Mouse (Mus musculus): Measurements from ENCODE around the gene Gm10721. TPM values are rescaled to one million over a fixed set of nuclear protein-coding genes. Genes with fewer than 3 reads are reported as not detected.
"Not testable (repeated sequence)": the region's sequence is repeated elsewhere in the genome, so short reads cannot be mapped to it uniquely, and the experiment has no call there.

The Gm10721 gene
- not detected in 2 replicates for polyA plus RNA-seq (2014; fragmentation: Nextera tagmentation; extraction: Ambion mirVana)

DNA sequence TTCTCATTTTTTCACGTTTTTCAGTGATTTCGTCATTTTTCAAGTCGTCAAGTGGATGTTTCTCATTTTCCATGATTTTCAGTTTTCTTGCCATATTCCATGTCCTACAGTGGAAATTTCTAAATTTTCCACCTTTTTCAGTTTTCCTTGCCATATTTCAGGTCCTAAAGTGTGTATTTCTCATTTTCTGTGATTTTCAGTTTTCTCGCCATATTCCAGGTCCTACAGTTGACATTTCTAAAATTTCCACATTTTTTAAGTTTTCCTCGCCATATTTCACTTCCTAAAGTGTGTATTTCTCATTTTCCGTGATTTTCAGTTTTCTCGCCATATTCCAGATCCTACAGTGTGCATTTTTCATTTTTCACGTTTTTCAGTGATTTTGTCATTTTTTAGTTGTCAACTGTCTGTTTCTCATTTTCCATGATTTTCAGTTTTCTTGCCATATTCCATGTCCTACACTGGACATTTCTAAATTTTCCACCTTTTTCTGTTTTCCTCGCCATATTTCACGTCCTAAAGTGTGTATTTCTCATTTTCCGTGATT, at the start of gene Gm10721:
Gene Gm10721, plus strand, starts transcription at position 408 of the 547 bp plus-strand sequence.
- not testable (repeated sequence) for H3K9me3 ChIP-seq (ENCODE audit: control insufficient read depth, low read length); H3K27ac ChIP-seq (ENCODE audit: low read depth, low read length); H3K36me3 ChIP-seq (ENCODE audit: control insufficient read depth, insufficient read depth, low read length); H3K4me1 ChIP-seq (ENCODE audit: control insufficient read depth, insufficient read depth, low read length); H3K4me3 ChIP-seq (ENCODE audit: low read length); H3K4me2 ChIP-seq (replicated peaks; ENCODE audit: low read depth, low read length); H3K9ac ChIP-seq (ENCODE audit: low read depth, low read length); H3K27me3 ChIP-seq (ENCODE audit: control insufficient read depth, insufficient read depth, low read length)
- ATAC-seq (ENCODE audit: low FRiP score, low TSS enrichment) = peak; percentile 39; the same call in 1 of the 2 replicates
- WGBS = no CpG with 5 or more reads among the region's 11 CpGs

DNA sequence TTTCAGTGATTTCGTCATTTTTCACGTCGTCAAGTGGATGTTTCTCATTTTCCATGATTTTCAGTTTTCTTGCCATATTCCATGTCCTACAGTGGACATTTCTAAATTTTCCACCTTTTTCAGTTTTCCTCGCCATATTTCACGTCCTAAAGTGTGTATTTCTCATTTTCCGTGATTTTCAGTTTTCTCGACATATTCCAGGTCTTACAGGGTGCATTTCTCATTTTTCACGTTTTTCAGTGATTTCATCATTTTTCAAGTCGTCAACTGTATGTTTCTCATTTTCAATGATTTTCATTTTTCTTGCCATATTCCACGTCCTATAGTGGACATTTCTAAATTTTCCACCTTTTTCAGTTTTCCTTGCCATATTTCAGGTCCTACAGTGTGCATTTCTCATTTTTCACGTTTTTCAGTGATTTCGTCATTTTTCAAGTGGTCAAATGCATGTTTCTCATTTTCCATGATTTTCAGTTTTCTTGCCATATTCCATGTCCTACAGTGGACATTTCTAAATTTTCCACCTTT, 12.4 kb upstream of the Gm10721 start, which contains the start of gene Gm10722:
Gene Gm10722, plus strand, starts transcription at position 478 of the 528 bp plus-strand sequence.
- H3K9ac ChIP-seq (ENCODE audit: low read depth, low read length); H3K27ac ChIP-seq (ENCODE audit: low read depth, low read length); H3K4me2 ChIP-seq (replicated peaks; ENCODE audit: low read depth, low read length); H3K27me3 ChIP-seq (ENCODE audit: control insufficient read depth, insufficient read depth, low read length); H3K9me3 ChIP-seq (ENCODE audit: control insufficient read depth, low read length); H3K36me3 ChIP-seq (ENCODE audit: control insufficient read depth, insufficient read depth, low read length); ATAC-seq (ENCODE audit: low FRiP score, low TSS enrichment); H3K4me3 ChIP-seq (ENCODE audit: low read length); H3K4me1 ChIP-seq (ENCODE audit: control insufficient read depth, insufficient read depth, low read length): not testable (repeated sequence)
- 69% methylated on average over 12 of the region's 12 CpGs for WGBS

DNA sequence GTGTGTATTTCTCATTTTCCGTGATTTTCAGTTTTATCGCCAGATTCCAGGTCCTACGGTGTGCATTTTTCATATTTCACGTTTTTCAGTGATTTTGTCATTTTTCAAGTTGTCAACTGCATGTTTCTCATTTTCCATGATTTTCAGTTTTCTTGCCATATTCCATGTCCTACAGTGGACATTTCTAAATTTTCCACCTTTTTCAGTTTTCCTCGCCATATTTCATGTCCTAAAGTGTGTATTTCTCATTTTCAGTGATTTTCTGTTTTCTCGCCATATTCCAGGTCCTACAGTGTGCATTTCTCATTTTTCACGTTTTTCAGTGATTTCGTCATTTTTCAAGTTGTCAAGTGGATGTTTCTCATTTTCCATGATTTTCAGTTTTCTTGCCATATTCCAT, 11.9 kb upstream of the Gm10721 start:
- not testable (repeated sequence) for H3K9me3 ChIP-seq (ENCODE audit: control insufficient read depth, low read length); H3K27me3 ChIP-seq (ENCODE audit: control insufficient read depth, insufficient read depth, low read length); H3K36me3 ChIP-seq (ENCODE audit: control insufficient read depth, insufficient read depth, low read length); H3K4me2 ChIP-seq (replicated peaks; ENCODE audit: low read depth, low read length); ATAC-seq (ENCODE audit: low FRiP score, low TSS enrichment); H3K4me1 ChIP-seq (ENCODE audit: control insufficient read depth, insufficient read depth, low read length); H3K9ac ChIP-seq (ENCODE audit: low read depth, low read length); H3K4me3 ChIP-seq (ENCODE audit: low read length); H3K27ac ChIP-seq (ENCODE audit: low read depth, low read length)
- WGBS = 66% methylated on average over 8 of the region's 8 CpGs

DNA sequence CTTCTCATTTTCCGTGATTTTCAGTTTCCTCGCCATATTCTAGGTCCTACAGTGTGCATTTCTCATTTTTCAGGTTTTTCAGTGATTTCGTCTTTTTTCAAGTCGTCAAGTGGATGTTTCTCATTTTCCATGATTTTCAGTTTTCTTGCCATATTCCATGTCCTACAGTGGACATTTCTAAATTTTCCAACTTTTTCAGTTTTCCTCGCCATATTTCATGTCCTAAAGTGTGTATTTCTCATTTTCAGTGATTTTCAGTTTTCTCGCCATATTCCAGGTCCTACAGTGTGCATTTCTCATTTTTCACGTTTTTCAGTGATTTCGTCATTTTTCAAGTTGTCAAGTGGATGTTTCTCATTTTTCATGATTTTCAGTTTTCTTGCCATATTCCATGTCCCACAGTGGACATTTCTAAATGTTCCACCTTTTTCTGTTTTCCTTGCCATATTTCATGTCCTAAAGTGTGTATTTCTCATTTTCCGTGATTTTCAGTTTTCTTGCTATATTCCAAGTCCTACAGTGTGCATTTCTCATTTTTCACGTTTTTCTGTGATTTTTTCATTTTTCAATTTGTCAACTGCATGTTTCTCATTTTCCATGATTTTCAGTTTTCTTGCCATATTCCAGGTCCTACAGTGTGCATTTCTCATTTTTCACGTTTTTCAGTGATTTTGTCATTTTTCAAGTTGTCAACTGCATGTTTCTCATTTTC, 10.8 kb upstream of the Gm10721 start:
- not testable (repeated sequence) for H3K4me1 ChIP-seq (ENCODE audit: control insufficient read depth, insufficient read depth, low read length); H3K4me2 ChIP-seq (replicated peaks; ENCODE audit: low read depth, low read length); H3K36me3 ChIP-seq (ENCODE audit: control insufficient read depth, insufficient read depth, low read length); H3K27ac ChIP-seq (ENCODE audit: low read depth, low read length); H3K9ac ChIP-seq (ENCODE audit: low read depth, low read length); H3K9me3 ChIP-seq (ENCODE audit: control insufficient read depth, low read length); H3K27me3 ChIP-seq (ENCODE audit: control insufficient read depth, insufficient read depth, low read length); H3K4me3 ChIP-seq (ENCODE audit: low read length)
- ATAC-seq (ENCODE audit: low FRiP score, low TSS enrichment) = peak; percentile 92
- 59% methylated on average over 8 of the region's 11 CpGs for WGBS

DNA sequence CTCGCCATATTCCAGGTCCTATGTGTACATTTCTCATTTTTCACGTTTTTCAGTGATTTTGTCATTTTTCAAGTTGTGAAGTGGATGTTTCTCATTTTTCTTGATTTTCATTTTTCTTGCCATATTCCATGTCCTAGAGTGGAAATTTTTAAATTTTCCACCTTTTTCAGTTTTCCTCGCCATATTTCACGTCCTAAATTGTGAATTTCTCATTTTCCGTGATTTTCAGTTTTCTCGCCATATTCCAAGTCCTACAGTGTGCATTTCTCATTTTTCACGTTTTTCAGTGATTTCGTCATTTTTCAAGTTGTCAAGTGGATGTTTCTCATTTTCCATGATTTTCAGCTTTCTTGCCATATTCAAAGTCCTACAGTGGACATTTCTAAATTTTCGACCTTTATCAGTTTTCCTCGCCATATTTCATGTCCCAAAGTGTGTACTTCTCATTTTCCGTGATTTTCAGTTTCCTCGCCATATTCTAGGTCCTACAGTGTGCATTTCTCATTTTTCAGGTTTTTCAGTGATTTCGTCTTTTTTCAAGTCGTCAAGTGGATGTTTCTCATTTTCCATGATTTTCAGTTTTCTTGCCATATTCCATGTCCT, 10.0 kb upstream of the Gm10721 start, which contains the start of gene Gm11168:
Gene Gm11168, plus strand, starts transcription at position 553 of the 603 bp plus-strand sequence.
- H3K27ac ChIP-seq (ENCODE audit: low read depth, low read length); H3K36me3 ChIP-seq (ENCODE audit: control insufficient read depth, insufficient read depth, low read length); H3K27me3 ChIP-seq (ENCODE audit: control insufficient read depth, insufficient read depth, low read length); H3K4me2 ChIP-seq (replicated peaks; ENCODE audit: low read depth, low read length); ATAC-seq (ENCODE audit: low FRiP score, low TSS enrichment); H3K9ac ChIP-seq (ENCODE audit: low read depth, low read length); H3K4me1 ChIP-seq (ENCODE audit: control insufficient read depth, insufficient read depth, low read length); H3K4me3 ChIP-seq (ENCODE audit: low read length); H3K9me3 ChIP-seq (ENCODE audit: control insufficient read depth, low read length): not testable (repeated sequence)
- WGBS = 71% methylated on average over 6 of the region's 14 CpGs

DNA sequence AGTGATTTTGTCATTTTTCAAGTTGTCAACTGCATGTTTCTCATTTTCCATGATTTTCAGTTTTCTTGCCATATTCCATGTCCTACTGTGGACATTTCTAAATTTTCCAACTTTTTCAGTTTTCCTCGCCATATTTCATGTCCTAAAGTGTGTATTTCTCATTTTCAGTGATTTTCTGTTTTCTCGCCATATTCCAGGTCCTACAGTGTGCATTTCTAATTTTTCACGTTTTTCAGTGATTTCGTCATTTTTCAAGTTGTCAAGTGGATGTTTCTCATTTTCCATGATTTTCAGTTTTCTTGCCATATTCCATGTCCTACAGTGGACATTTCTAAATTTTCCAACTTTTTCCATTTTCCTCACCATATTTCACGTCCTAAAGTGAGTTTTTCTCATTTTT, 6.8 kb upstream of the Gm10721 start:
- H3K9me3 ChIP-seq (ENCODE audit: control insufficient read depth, low read length); H3K4me3 ChIP-seq (ENCODE audit: low read length); H3K9ac ChIP-seq (ENCODE audit: low read depth, low read length); ATAC-seq (ENCODE audit: low FRiP score, low TSS enrichment); H3K36me3 ChIP-seq (ENCODE audit: control insufficient read depth, insufficient read depth, low read length); H3K27ac ChIP-seq (ENCODE audit: low read depth, low read length); H3K4me2 ChIP-seq (replicated peaks; ENCODE audit: low read depth, low read length); H3K4me1 ChIP-seq (ENCODE audit: control insufficient read depth, insufficient read depth, low read length); H3K27me3 ChIP-seq (ENCODE audit: control insufficient read depth, insufficient read depth, low read length): not testable (repeated sequence)
- 81% methylated on average over 1 of the region's 5 CpGs for WGBS

DNA sequence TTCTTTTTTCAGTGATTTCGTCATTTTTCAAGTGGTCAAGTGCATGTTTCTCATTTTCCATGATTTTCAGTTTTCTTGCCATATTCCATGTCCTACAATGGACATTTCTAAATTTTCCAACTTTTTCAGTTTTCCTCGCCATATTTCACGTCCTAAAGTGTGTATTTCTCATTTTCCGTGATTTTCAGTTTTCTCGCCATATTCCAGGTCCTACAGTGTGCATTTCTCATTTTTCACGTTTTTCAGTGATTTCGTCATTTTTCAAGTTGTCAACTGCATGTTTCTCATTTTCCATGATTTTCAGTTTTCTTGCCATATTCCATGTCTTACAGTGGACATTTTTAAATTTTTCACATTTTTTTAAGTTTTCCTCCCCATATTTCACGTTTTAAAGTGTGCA, 6.3 kb upstream of the Gm10721 start:
- not testable (repeated sequence) for H3K4me3 ChIP-seq (ENCODE audit: low read length); H3K27ac ChIP-seq (ENCODE audit: low read depth, low read length); H3K4me2 ChIP-seq (replicated peaks; ENCODE audit: low read depth, low read length); H3K9me3 ChIP-seq (ENCODE audit: control insufficient read depth, low read length); H3K27me3 ChIP-seq (ENCODE audit: control insufficient read depth, insufficient read depth, low read length); H3K36me3 ChIP-seq (ENCODE audit: control insufficient read depth, insufficient read depth, low read length); H3K4me1 ChIP-seq (ENCODE audit: control insufficient read depth, insufficient read depth, low read length); H3K9ac ChIP-seq (ENCODE audit: low read depth, low read length)
- WGBS = 70% methylated on average over 7 of the region's 8 CpGs
- ATAC-seq (ENCODE audit: low FRiP score, low TSS enrichment) = peak; percentile 76

DNA sequence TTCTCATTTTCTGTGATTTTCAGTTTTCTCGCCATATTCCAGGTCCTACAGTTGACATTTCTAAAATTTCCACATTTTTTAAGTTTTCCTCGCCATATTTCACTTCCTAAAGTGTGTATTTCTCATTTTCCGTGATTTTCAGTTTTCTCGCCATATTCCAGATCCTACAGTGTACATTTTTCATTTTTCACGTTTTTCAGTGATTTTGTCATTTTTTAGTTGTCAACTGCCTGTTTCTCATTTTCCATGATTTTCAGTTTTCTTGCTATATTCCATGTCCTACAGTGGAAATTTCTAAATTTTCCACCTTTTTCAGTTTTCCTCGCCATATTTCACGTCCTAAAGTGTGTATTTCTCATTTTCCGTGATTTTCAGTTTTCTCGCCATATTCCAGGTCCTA, 5.7 kb upstream of the Gm10721 start:
- H3K27ac ChIP-seq (ENCODE audit: low read depth, low read length); H3K9me3 ChIP-seq (ENCODE audit: control insufficient read depth, low read length); H3K36me3 ChIP-seq (ENCODE audit: control insufficient read depth, insufficient read depth, low read length); H3K9ac ChIP-seq (ENCODE audit: low read depth, low read length); H3K4me3 ChIP-seq (ENCODE audit: low read length); H3K4me1 ChIP-seq (ENCODE audit: control insufficient read depth, insufficient read depth, low read length); H3K27me3 ChIP-seq (ENCODE audit: control insufficient read depth, insufficient read depth, low read length); H3K4me2 ChIP-seq (replicated peaks; ENCODE audit: low read depth, low read length): not testable (repeated sequence)
- peak; percentile 17; the same call in 1 of the 2 replicates for ATAC-seq (ENCODE audit: low FRiP score, low TSS enrichment)
- 74% methylated on average over 6 of the region's 9 CpGs for WGBS

DNA sequence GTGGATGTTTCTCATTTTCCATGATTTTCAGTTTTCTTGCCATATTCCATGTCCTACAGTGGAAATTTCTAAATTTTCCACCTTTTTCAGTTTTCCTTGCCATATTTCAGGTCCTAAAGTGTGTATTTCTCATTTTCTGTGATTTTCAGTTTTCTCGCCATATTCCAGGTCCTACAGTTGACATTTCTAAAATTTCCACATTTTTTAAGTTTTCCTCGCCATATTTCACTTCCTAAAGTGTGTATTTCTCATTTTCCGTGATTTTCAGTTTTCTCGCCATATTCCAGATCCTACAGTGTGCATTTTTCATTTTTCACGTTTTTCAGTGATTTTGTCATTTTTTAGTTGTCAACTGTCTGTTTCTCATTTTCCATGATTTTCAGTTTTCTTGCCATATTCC, 3.6 kb upstream of the Gm10721 start:
- H3K4me2 ChIP-seq (replicated peaks; ENCODE audit: low read depth, low read length) = not testable (repeated sequence)
- no CpG with 5 or more reads among the region's 5 CpGs for WGBS
- 0 out of 2 replicates have a peak, but pooled peaks have one; percentile 58 for ATAC-seq (ENCODE audit: low FRiP score, low TSS enrichment)

More for the DNA sequence above, 3.6 kb upstream of the Gm10721 start:
- not testable (repeated sequence) for H3K9me3 ChIP-seq (ENCODE audit: control insufficient read depth, low read length); H3K36me3 ChIP-seq (ENCODE audit: control insufficient read depth, insufficient read depth, low read length); H3K9ac ChIP-seq (ENCODE audit: low read depth, low read length); H3K4me3 ChIP-seq (ENCODE audit: low read length); H3K27me3 ChIP-seq (ENCODE audit: control insufficient read depth, insufficient read depth, low read length); H3K4me1 ChIP-seq (ENCODE audit: control insufficient read depth, insufficient read depth, low read length); H3K27ac ChIP-seq (ENCODE audit: low read depth, low read length)
